Mouse (Mus musculus) cerebellum, adult 2 months (tissue): ENCODE measurements at regions not wholly inside any gene's neighbourhood (a gene's known extent, or its start where the extent isn't known, plus 50 kb on each side); places are given as distances from the start of the nearest gene placed in this dataset.

Experiments
- DNase-seq, 2 experiments: peaks; one replicate each; pipeline ENCODE4 v3.0.0; 2021
- H3K27ac ChIP-seq: fragments of 200-500 bp; 2 replicates; pipeline ENCODE4 v1.5.1; 2012; ENCODE audit warnings: low read length, control low read depth, inconsistent platforms; ENCODE audit not compliant: insufficient read depth
- H3K27me3 ChIP-seq: fragments of 200-500 bp; 2 replicates; pipeline ENCODE4 v1.6.1; 2012; ENCODE audit warnings: inconsistent platforms, mild to moderate bottlenecking, low read length, moderate library complexity; ENCODE audit not compliant: control insufficient read depth, insufficient read depth
- H3K4me1 ChIP-seq: fragments of 200-500 bp; 2 replicates; pipeline ENCODE4 v1.6.1; 2011; ENCODE audit warnings: low read length; ENCODE audit not compliant: control insufficient read depth, insufficient read depth
- H3K4me3 ChIP-seq: fragments of 200-500 bp; replicated peaks from 2 replicates; pipeline ENCODE3; 2011; ENCODE audit warnings: mild to moderate bottlenecking, low read depth, low read length, control low read depth; ENCODE audit not compliant: insufficient read depth
- CTCF ChIP-seq: fragments of 200-500 bp; IDR thresholded peaks from 2 replicates; pipeline ENCODE4 v1.5.1; 2011; ENCODE audit warnings: low read depth, mild to moderate bottlenecking, control low read depth, low read length, moderate library complexity, borderline replicate concordance; ENCODE audit not compliant: insufficient read depth
- POLR2A ChIP-seq: fragments of 200-500 bp; IDR thresholded peaks from 2 replicates; pipeline ENCODE4 v1.6.1; 2011; ENCODE audit warnings: low read length, control low read depth, borderline replicate concordance; ENCODE audit not compliant: insufficient read depth
- WGBS: fragments of 180-500 bp; shearing (Covaris S2); methylation state at CpG from one replicate; pipeline ENCODE4 v1.1.7; 2018; 5-methylcytosine and 5-hydroxymethylcytosine counted together

- DNase-seq = no peak
- H3K27me3 ChIP-seq = no peaks in the 10 kb centered on the region
- H3K4me1 ChIP-seq = peaks cover 5% of the 10 kb centered on the region; the same call in 1 of the 2 replicates
- no peak for TF ChIP-seq POLR2A
- H3K27ac ChIP-seq = no peak overlapping the region
- 57% methylated on average over 6 of the region's 6 CpGs for WGBS
- H3K4me3 ChIP-seq = no peak overlapping the region
Measured at GRCm38 (mm10) chr9:67629624-67630023, 70.1 kb upstream of the Tln2 start.

- Histone ChIP-seq H3K27ac (no peak overlapping the region), H3K4me1 (peaks cover 5% of the 10 kb centered on the region; the same call in 1 of the 2 replicates), H3K27me3 (no peaks in the 10 kb centered on the region), H3K4me3 (no peak overlapping the region)
- whole genome bisulfite sequencing = 91% methylated on average over 3 of the region's 3 CpGs
- DNase-seq = no peak
- TF ChIP-seq POLR2A = no peak
- no peak for TF ChIP-seq CTCF
Measured at GRCm38 (mm10) chr9:67630173-67630572, 70.7 kb upstream of the Tln2 start.

GRCm38 (mm10) chr9:67631741-67632243 is 72.3 kb upstream of the Tln2 start:
- Histone ChIP-seq H3K27me3 (no peaks in the 10 kb centered on the region), H3K27ac (no peak overlapping the region), H3K4me3 (peak overlapping the region; percentile 68), H3K4me1 (peaks cover 5% of the 10 kb centered on the region; the same call in 1 of the 2 replicates)
- no peak for DNase-seq
- 8% methylated on average over 6 of the region's 6 CpGs for WGBS
- TF ChIP-seq CTCF = no peak
- no peak for TF ChIP-seq POLR2A

- no peaks in the 10 kb centered on the region for H3K27me3 ChIP-seq
- WGBS = under 1% methylated on average over 40 of the region's 40 CpGs
- DNase-seq = peak; percentile 21 to 40
- no peak overlapping the region for H3K27ac ChIP-seq
- H3K4me3 ChIP-seq = peak overlapping the region; percentile 68
- TF ChIP-seq POLR2A = no peak
- H3K4me1 ChIP-seq = peaks cover 5% of the 10 kb centered on the region; the same call in 1 of the 2 replicates
Measured at GRCm38 (mm10) chr9:67632521-67633025, 73.1 kb upstream of the Tln2 start.

- H3K27ac ChIP-seq = no peak overlapping the region
- DNase-seq = peak; percentile 39 to 55
- TF ChIP-seq CTCF (no peak), POLR2A (no peak)
- peak overlapping the region; percentile 68 for H3K4me3 ChIP-seq
- H3K4me1 ChIP-seq = peaks cover 5% of the 10 kb centered on the region; the same call in 1 of the 2 replicates
- WGBS = under 1% methylated on average over 50 of the region's 50 CpGs
- no peaks in the 10 kb centered on the region for H3K27me3 ChIP-seq
Measured at GRCm38 (mm10) chr9:67633026-67633741, 73.7 kb upstream of the Tln2 start.

GRCm38 (mm10) chr9:67633761-67634441 is 74.4 kb upstream of the Tln2 start:
- TF ChIP-seq CTCF = no peak
- TF ChIP-seq POLR2A = peak; percentile 64
- under 1% methylated on average over 55 of the region's 61 CpGs for WGBS
- H3K27ac ChIP-seq = no peak overlapping the region

GRCm38 (mm10) chr9:67646820-67647219 is 87.3 kb upstream of the Tln2 start:
- Histone ChIP-seq H3K27me3 (no peaks in the 10 kb centered on the region), H3K27ac (no peak overlapping the region), H3K4me3 (no peak overlapping the region), H3K4me1 (no peaks in the 10 kb centered on the region)
- WGBS = 89% methylated on average over 2 of the region's 2 CpGs
- no peak for DNase-seq
- TF ChIP-seq POLR2A = no peak
- TF ChIP-seq CTCF = no peak

More at GRCm38 (mm10) chr9:67633761-67634441, 74.4 kb upstream of the Tln2 start:
- peak; percentile 76 to 77 for DNase-seq
- H3K4me1 ChIP-seq = peaks cover 5% of the 10 kb centered on the region; the same call in 1 of the 2 replicates
- H3K4me3 ChIP-seq = peak overlapping the region; percentile 68
- no peaks in the 10 kb centered on the region for H3K27me3 ChIP-seq

- Histone ChIP-seq H3K27ac (no peak overlapping the region), H3K4me1 (no peaks in the 10 kb centered on the region), H3K27me3 (no peaks in the 10 kb centered on the region), H3K4me3 (no peak overlapping the region)
- DNase-seq = no peak
- no peak for TF ChIP-seq POLR2A
- no peak for TF ChIP-seq CTCF
Measured at GRCm38 (mm10) chr9:67664773-67665172, 94.5 kb upstream of the C2cd4b start.
